Mouse (Mus musculus) macrophage (primary cell): Measurements from ENCODE around the gene M1ap. TPM values are rescaled to one million over a fixed set of nuclear protein-coding genes. Genes with fewer than 3 reads are reported as not detected.

Experiments used
- H3K27ac ChIP-seq: fragments of 350-480 bp; formaldehyde crosslinking; 2 replicates; pipeline ENCODE4 v1.9.0; 2021
- H3K36me3 ChIP-seq: fragments of 350-480 bp; formaldehyde crosslinking; 2 replicates; pipeline ENCODE4 v1.9.0; 2021; ENCODE audit errors: inconsistent target
- H3K4me3 ChIP-seq: fragments of 350-480 bp; formaldehyde crosslinking; 2 replicates; pipeline ENCODE4 v1.9.0; 2021; ENCODE audit errors: inconsistent target
- H3K79me2 ChIP-seq: fragments of 350-480 bp; formaldehyde crosslinking; 2 replicates; pipeline ENCODE4 v1.9.0; 2021; ENCODE audit errors: inconsistent target
- WGBS: methylation state at CpG from one replicate; pipeline ENCODE4 v1.1.7; 2026; ENCODE audit warnings: inconsistent platforms; ENCODE audit not compliant: missing documents; 5-methylcytosine and 5-hydroxymethylcytosine counted together
- polyA plus RNA-seq: library from polyadenylated mRNA; stranded (reverse); fragments of 250-400 nt; gene quantifications from 3 replicates; pipeline ENCODE4 v1.2.4, GENCODE M21; 2018; ENCODE audit warnings: inconsistent platforms

The M1ap gene
- polyA plus RNA-seq, 1 experiment from 2014 or later: 1.2 TPM

DNA sequence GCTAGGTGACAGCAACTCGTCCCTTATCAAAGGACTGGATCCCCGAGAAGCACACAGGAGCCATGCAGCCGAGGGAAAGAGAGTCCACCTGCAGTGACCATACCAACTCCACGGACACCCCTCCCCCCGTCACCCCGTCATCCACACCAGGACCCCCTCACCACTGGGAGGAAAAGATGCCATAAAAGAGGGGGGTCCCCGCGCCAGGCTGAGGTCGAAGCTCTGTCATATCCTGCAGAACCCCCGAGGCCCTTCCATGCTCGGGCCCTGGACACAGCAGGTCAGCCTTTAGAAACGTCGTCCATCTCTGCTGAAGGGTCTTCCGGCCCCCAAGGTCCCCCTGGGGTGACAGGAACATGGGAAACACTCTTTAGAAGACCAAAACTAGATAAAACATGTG lies 28.3 kb upstream of the M1ap start:
- H3K36me3 ChIP-seq: no peaks in the 10 kb centered on the region
- 95% methylated on average over 10 of the region's 14 CpGs for WGBS
- H3K27ac ChIP-seq: no peak overlapping the region

DNA sequence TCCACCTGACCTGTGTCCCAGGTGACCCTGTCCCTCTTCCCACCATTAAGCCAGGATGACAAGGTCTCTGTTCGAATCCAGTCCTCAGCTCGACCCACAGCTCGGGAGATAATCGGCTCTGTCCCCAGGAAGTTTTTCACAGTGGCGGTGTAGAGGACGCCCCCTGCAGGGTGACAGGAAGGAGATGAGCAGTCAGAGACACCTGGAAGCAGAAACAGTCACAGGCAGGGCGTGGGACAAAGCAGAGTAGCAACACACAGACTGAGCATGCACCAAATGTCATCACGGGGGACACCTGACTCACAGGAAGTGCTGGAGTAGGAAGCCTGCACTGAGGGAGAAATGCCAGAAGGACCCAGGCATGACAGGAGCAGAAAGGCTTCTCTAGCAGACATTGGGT lies 27.2 kb upstream of the M1ap start:
- H3K36me3 ChIP-seq: no peaks in the 10 kb centered on the region
- no peak overlapping the region for H3K4me3 ChIP-seq
- WGBS: 80% methylated on average over 8 of the region's 8 CpGs
- H3K27ac ChIP-seq: no peak overlapping the region
- no peaks in the 10 kb centered on the region for H3K79me2 ChIP-seq

More for the DNA sequence above, 28.3 kb upstream of the M1ap start:
- no peak overlapping the region for H3K4me3 ChIP-seq
- H3K79me2 ChIP-seq: no peaks in the 10 kb centered on the region

DNA sequence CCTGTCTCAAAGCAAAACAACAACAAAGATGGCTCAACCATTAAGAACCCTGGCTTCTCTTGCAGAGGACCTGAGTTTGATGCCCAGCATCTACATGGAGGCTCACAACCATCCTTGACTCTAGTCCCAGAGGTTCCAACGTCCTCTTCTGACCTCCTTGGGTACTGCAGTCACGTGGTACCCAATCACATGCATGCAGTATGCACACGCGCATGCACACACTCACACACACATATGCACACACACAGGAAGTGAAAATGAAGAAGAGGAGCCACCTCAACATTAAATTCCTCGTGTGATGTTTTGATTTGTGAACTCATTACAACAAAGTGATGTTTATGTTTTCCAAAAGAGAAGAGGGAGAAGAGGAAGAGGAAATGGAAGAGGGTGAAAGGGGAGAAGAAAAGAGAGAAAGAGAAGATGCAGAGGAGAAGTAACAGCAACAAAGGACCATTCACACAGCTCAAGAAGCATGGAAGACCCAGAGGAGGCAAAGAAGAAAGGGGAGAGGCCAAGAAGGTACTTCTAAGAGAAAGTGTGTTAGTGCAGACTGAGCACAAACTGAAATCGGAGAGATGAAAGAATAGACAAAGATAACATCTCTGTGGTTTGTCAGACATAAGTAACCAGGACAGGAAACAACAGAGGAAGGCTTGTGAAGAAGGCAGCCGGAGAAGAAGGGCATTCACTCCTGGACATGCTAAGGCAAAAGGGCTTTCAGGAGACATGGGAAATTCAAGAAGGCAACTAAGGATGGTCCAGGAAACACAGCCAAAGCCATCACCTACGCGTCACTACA lies 25.1 kb upstream of the M1ap start:
- H3K27ac ChIP-seq: no peak overlapping the region
- WGBS: 59% methylated on average over 8 of the region's 9 CpGs
- H3K36me3 ChIP-seq: no peaks in the 10 kb centered on the region
- no peaks in the 10 kb centered on the region for H3K79me2 ChIP-seq
- no peak overlapping the region for H3K4me3 ChIP-seq

DNA sequence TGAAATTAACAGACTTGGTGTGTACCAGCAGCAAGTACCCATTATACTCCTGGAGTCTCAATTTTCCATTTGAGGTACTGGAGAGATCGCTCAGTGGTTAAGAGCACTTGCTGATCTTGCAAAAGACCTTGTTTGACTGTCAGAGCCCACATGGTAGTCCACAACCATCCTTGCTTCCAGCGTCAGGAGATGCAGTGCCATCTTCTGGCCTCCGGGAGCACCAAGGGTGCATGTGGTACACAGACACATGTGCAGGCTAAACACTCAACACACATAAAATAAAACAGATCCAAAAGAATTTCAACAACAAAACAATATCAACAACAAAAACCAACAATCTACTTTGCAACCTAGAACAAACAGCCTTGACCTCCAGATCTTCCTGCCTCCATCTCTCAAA lies 21.7 kb upstream of the M1ap start:
- Histone ChIP-seq H3K27ac (no peak overlapping the region), H3K79me2 (no peaks in the 10 kb centered on the region), H3K36me3 (no peaks in the 10 kb centered on the region), H3K4me3 (no peak overlapping the region)
- WGBS: 94% methylated on average over 3 of the region's 3 CpGs

DNA sequence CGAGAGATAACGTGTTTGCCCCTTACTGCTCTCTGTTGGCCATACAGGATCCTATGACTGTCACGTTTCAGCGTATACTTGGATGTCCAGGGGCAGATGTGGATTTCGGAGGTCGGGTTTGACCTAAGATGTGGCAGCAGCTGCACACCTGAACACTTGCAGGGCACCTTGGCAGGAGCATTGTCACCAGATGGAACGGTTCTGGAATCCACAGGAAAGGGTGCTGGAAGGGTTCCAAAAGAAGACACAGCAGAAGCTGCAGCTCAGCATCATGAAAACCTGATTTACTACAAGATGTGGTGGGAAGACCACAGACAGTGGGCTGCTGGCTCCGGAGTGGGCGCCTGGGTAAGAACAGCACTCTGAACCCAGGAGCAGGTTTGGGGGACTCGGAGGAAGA lies 20.6 kb upstream of the M1ap start:
- no peak overlapping the region for H3K4me3 ChIP-seq
- no peak overlapping the region for H3K27ac ChIP-seq
- no peaks in the 10 kb centered on the region for H3K79me2 ChIP-seq
- WGBS: 88% methylated on average over 10 of the region's 10 CpGs
- H3K36me3 ChIP-seq: no peaks in the 10 kb centered on the region

DNA sequence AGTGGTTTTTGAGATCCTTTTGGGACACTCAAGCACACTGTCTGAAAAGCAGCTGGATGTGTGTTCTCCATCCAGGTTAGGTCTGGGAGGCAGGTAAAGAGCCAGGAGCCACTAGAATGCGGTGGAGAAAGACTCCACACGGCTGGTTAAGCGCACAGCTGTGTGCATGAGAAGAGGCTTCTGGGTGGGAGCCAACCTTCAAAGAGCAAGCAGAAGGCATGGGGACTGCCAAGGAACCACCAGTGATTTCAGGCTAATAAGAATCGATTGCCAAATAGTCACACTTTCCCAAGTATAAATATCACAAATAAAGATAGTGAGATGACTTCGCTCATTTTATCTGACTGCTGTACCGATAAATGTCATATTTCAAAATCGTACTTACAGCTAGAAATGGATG lies 20.2 kb upstream of the M1ap start:
- 90% methylated on average over 7 of the region's 7 CpGs for WGBS
- no peak overlapping the region for H3K4me3 ChIP-seq
- no peaks in the 10 kb centered on the region for H3K36me3 ChIP-seq
- no peak overlapping the region for H3K27ac ChIP-seq
- H3K79me2 ChIP-seq: no peaks in the 10 kb centered on the region

DNA sequence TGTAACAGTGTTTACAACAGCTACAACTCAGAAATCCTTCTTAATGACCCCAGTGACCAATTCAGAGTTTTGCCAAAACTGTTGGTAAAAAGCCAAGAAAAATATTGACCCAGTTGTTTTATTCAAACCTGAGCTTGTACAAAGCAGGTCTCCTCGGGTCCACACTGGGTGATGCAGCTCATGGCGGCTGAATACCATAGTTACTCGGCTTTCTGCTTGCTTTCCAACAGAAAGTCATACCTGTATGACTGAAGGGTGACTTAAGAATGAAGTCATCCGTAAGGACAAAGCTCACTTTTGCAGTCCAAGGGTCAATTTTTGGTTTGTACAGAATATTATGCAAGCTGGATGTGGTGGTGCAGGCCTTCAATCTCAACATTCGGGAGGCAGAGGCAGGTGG lies 19.1 kb upstream of the M1ap start:
- Histone ChIP-seq H3K36me3 (no peaks in the 10 kb centered on the region), H3K79me2 (no peaks in the 10 kb centered on the region), H3K27ac (no peak overlapping the region), H3K4me3 (no peak overlapping the region)
- WGBS: 91% methylated on average over 5 of the region's 5 CpGs

DNA sequence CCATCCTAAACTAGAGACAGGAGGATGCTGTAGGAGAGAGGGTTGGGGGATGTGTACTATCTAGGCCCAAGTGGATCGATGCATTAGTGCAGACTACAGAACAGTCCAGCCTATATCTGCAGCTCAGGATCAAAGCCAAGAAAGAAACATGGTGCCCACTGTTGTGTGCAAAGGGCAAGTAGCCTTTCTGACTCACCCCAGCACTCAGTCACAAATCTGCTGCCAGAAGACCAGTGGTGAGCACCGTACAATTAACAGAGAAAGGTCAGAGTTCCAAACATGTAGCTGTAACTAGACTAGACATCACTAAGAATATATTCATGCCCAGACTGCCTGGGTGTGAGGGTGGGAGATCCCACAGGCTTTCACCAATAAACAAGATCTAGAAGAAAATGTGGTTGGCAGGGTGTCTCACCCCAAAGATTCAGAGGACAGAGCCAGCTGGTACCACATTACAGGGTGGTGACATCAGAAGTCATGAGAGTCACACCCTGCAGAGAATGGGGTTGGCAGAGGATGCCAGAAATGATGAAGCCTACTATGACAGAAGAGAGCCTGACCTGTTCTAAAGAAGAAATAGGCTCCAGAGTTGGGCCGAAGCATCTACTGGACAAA lies 12.0 kb upstream of the M1ap start:
- no peak overlapping the region for H3K27ac ChIP-seq
- no peaks in the 10 kb centered on the region for H3K79me2 ChIP-seq
- no peaks in the 10 kb centered on the region for H3K36me3 ChIP-seq

DNA sequence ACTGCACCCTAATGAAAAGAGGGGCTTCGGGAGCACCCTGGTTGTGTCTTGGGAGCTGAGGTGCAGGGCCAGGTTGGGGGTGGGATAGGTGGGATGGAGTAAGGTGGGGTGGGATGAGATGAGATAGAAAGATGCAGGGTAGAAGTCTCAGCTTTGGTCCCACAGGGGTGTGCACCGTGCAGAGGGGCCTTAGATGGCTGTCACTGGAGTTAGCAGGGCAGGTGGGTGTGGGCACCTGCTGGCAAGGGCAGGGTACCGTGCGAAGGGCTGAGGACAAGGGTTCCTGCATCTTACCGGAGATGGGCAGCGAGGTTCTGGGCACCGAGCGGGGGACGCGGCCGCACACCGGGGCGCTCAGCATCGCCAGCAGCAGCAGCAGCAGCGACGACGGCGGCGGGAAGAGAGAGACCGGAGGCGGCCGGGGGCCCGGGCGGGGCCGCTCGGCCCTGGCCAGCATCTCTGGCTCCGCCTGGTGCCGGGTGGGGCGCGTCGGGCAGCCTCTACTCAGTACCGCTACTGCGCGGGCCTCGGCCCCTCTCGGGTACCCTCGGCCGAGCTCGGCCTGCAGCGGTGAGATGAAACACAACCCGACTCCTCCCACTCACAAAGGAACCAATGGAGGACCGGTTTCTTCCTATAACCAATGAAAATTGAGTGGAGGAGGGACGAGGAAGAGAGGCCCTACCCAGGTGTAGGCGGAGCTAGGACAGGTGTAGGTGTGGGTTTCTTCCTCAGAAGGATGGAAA lies 7.4 kb upstream of the M1ap start, which contains the start of gene Sema4f:
Gene Sema4f, minus strand, starts transcription at position 603 of the 746 bp plus-strand sequence.
- Histone ChIP-seq H3K79me2 (no peaks in the 10 kb centered on the region), H3K36me3 (no peaks in the 10 kb centered on the region), H3K27ac (no peak within 1 kb of the TSS), H3K4me3 (no peak within 1 kb of the TSS)
- WGBS: 10% methylated on average over 33 of the region's 44 CpGs

More for the DNA sequence above, 12.0 kb upstream of the M1ap start:
- no peak overlapping the region for H3K4me3 ChIP-seq
- WGBS: 100% methylated on average over 3 of the region's 3 CpGs

DNA sequence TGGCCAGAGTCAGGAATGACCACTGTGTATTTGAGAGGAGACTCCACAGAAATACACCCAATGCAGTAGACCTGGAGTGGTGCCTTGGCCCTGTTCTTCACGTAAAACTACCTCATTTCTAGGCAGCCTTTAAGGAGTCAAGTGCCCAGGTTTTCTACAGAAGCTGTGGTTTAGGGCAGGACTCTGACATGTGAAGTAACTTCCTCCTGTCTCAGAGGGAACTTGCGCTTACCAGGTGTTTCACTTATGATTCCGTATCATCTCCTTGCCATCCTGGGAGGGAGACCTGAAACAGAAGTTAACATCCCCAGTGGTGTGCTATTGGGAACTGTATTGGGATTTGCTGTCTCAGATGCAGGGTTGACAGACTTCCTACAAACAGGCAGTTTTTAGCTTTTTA lies 5.9 kb upstream of the M1ap start:
- WGBS: 0% methylated on average over 3 of the region's 3 CpGs
- Histone ChIP-seq H3K79me2 (no peaks in the 10 kb centered on the region), H3K4me3 (no peak overlapping the region), H3K27ac (no peak overlapping the region), H3K36me3 (no peaks in the 10 kb centered on the region)

DNA sequence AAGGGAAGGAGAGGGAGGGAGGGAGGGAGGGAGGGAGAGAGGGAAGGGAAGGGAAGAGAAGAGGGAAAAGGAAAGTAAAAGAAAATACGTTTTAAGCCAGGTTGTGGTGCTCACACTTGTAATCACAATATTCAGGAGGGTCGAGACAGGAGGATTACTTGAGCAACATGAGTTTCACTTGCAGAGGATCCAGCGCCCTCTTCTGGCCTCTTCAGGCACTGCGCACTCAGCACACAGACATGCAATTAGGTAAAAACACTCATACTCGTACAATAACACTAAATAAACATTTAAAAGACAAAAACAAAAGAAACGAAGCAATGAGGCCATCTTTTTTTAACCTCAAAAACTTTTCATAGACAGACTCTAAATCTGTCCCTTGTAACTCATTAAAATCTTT lies 952 bp upstream of the M1ap start:
- H3K79me2 ChIP-seq: no peaks in the 10 kb centered on the region
- no peak overlapping the region for H3K27ac ChIP-seq
- H3K36me3 ChIP-seq: no peaks in the 10 kb centered on the region
- no peak overlapping the region for H3K4me3 ChIP-seq
- 63% methylated on average over 6 of the region's 6 CpGs for WGBS

DNA sequence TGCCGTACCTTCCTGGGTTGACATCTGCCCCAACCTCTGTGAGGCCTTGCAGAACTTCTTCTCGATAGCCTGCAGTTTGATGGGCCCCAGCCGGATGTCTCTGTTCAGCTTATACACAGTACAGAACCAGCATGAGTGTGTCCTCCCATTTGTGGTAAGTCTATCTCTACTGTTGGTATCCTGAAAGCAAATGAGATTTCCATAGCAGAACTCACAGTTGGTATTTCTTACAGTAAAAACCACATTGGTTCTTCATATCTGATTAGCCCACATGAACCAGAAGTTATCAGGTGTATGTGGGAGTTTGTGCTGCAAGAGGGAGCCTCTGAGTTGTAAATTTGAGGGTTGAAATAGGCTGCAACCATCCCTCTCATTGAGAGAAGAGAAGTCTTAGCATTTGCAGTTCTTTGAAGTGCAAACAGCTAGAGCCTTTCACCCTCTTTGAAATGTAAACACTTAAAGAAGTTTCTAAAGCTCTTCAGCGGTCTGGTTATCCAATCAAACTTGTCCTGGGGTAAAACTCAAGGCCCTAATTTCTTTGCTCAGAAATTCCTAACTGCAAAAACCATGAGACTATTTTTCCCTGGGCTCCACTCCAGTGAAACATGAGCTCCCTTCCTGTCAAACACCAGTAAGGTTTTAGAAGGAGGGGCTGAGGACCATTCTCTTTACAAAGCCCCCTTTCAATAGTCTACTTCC lies 10.0 kb downstream of the M1ap start:
- Histone ChIP-seq H3K4me3 (no peak overlapping the region), H3K27ac (no peak overlapping the region), H3K79me2 (no peaks in the 10 kb centered on the region), H3K36me3 (no peaks in the 10 kb centered on the region)
- 94% methylated on average over 4 of the region's 4 CpGs for whole genome bisulfite sequencing

DNA sequence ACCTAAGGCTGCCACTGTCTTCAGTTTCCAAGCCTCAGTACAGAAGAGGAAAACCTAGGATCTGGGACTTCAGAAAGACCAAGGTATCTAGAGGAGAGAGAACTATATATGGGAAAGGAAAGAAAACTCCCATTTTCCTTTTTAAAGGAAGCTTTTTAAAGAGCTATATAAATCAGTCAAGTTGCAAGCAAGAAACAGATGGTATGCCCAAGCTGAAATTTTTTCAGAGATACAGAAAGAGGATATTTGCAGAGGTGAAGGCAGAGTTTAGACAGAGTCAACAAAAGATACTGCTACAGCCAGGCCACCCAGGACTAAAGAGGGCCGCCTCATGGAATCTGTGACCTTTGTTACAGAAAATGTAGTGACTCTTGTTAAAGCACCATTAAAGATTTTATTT lies 15.0 kb downstream of the M1ap start:
- Histone ChIP-seq H3K4me3 (no peak overlapping the region), H3K79me2 (no peaks in the 10 kb centered on the region), H3K36me3 (no peaks in the 10 kb centered on the region), H3K27ac (no peak overlapping the region)
- WGBS: 88% methylated on average over 1 of the region's 1 CpGs

DNA sequence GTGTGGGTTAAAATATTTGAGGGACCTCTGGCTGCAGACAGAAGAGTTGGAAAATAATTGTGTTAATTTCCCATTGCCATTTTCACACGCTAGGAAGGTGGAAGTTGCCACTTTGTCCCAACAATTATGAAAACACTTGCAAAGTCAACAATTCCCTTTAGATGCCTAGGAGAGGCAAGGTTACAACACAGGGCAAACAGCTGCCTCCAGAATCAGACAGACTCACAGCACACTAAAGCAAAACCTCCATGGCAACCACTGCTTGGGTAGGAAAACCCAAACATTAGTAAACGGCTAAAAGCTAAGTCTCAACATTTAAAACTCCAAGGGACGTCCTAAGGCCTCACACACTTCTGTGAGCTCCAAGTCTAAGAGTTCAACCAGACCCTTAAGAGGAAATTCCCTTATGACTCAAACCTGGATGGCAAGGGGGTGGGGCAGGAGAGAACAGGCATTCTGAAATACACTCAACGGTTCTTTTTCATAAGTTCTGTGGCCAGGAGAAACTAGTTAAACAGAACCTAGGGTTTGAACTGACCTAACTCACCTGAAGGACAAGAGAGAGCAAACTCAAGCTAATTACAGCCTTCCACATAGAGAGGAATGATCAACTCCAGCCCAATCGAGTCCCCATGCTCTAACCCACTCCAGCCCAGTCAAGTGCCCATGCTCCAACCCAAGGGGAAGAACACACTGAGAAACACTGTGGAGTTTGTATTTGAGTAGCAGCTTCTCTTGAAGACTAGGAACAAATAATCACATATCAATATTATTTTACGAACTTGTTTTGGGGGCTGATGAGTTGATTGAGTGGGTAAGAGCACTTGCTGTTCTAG lies 22.8 kb downstream of the M1ap start:
- Histone ChIP-seq H3K4me3 (no peak overlapping the region), H3K79me2 (no peaks in the 10 kb centered on the region), H3K36me3 (no peaks in the 10 kb centered on the region), H3K27ac (no peak overlapping the region)
- WGBS: 83% methylated on average over 6 of the region's 6 CpGs
